Mouse (Mus musculus): Measurements from ENCODE around the gene Fcrl1. TPM values are rescaled to one million over a fixed set of nuclear protein-coding genes. Genes with fewer than 3 reads are reported as not detected.

Fcrl1 gene
- total RNA-seq, 2 experiments from 2014 or later = 0.43 TPM; not detected in 1

DNA sequence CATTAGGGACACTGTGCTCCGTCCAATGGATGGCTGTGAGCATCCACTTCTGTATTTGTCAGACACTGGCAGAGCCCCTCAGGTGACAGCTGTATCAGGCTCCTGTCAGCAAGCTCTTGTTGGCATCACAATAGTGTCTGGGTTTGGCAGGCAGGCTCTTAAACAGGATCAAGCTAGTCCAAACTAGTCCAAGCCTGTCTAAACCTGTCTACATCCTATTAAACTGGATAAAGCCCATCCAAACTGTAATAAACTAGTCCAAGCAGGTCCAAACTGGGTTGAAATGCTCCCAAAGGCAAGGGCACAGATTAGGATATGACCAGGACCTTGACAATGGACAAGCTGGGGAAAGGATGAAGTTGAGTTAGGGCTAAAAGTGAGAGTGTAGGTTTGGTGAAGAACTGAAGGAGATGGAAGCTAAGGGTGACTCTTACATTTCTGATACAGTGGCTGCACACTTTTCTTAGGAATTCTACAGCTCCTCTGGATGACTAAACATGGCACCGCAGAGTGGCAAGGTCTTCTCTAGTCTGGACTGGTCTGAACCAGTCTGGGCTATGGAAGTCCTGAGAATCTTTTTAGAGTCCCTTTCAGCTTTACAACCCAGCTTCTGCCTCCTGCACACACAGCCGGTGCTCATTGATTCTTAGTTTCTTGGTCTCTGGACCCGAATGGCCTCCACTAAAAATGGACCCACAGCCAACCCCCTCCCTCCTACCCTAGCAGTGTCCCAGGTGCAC, 33.2 kb downstream of the Fcrl1 start:
- no peak for ATAC-seq (replicated peaks; ENCODE audit: low FRiP score, poor library complexity, severe bottlenecking)

DNA sequence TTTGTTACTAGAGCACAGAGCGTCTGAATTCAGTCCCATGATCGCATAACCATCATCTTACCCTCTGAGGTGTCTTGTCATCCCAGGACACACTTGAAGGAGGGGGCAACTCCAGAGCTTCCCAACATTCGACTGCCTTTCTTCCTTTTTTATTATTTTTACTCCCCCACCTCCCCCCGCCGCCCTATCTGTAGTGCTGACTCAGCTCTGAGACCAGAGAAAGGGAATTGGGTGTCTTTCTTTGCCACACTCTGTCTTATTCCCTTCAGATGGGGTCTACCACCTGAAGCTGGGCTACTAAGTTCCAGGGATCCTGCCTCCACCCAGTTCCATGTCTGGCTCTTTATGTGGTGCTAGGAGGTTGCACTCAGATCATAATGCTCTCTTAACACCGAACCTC, 34.4 kb downstream of the Fcrl1 start:
- no peak for ATAC-seq (replicated peaks; ENCODE audit: low FRiP score, poor library complexity, severe bottlenecking)

- ATAC-seq (replicated peaks; ENCODE audit: low FRiP score, poor library complexity, severe bottlenecking) = peak; percentile 52; the same call in 1 of the 2 replicates
These were observed 35.0 kb downstream of the Fcrl1 start for GRCm38 (mm10) chr3:87411150-87411549.

DNA sequence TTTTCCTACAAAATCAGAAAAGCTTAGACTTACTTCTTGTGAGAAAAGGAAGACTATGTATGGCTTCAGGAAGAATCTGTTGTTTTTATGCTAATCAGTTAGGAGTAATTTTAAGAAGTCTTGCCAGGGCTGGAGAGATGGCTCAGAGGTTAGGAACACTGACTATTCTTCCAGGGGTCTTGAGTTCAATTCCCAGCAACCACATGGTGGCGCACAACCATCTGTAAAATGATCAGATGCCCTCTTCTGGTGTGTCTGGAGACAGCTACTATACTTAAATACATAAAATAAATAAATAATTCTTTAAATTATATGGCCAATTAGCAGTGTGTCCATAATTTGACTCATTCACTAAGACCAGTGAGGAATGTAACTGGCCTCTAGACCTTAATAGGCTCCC, 44.5 kb downstream of the Fcrl1 start:
- no peak for ATAC-seq (replicated peaks; ENCODE audit: low FRiP score, poor library complexity, severe bottlenecking)

DNA sequence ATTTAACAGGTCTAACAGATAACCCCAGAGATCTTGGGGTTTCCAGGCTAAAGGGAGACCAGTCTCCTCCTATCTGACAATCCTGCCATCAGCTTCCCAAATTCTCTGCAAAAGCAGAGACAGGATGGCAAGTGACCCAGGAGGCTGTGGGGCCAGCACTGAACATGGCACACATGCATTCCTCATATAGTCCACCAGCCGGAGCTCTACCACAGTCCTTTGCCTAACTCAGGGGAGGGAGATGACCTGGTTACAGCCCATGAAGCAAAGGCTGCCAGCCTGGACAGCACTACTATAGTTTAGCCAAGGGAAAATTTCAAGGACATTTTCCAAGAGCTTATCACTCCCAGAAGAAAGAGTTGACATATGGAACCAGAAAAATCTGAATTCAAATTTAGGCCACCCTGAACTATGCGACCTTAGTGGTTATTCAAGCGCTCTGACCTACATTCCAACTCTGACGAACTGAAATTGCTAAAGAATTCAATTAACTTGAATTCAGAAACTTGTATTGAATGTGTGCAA, 46.3 kb downstream of the Fcrl1 start:
- no peak for ATAC-seq (replicated peaks; ENCODE audit: low FRiP score, poor library complexity, severe bottlenecking)

- ATAC-seq (replicated peaks; ENCODE audit: low FRiP score, poor library complexity, severe bottlenecking) = no peak
These were observed 59.3 kb downstream of the Fcrl1 start, which contains the start of gene Fcrl5 for GRCm38 (mm10) chr3:87435479-87435878. Fcrl5 (plus strand) TSS chr3:87435773.

GRCm38 (mm10) chr3:87440586-87440985, 64.4 kb downstream of the Fcrl1 start:
- no peak for ATAC-seq (replicated peaks; ENCODE audit: low FRiP score, poor library complexity, severe bottlenecking)

GRCm38 (mm10) chr3:87443968-87444367, 67.8 kb downstream of the Fcrl1 start:
- ATAC-seq (replicated peaks; ENCODE audit: low FRiP score, poor library complexity, severe bottlenecking) = no peak

Other genes starting within 250 kb of the Fcrl1 start
- gene Kirrel, start 201.6 kb upstream of the Fcrl1 start, total RNA-seq (2015; ENCODE audit: low replicate concordance) = not detected in 2 replicates
- not detected in 2 replicates for gene Kirrel, start 201.6 kb upstream of the Fcrl1 start, total RNA-seq (2017; ENCODE audit: low replicate concordance)
- not detected in 2 replicates for gene Fcrls, start 112.6 kb upstream of the Fcrl1 start, total RNA-seq (2015; ENCODE audit: low replicate concordance)
- gene Fcrls, start 112.6 kb upstream of the Fcrl1 start, total RNA-seq (2017; ENCODE audit: low replicate concordance) = not detected in 2 replicates
- 3.5 and 8.2 TPM in 2 replicates for gene Cd5l, start 18.5 kb upstream of the Fcrl1 start, total RNA-seq (2015; ENCODE audit: low replicate concordance)
- 28.4 and 30.4 TPM in 2 replicates for gene Cd5l, start 18.5 kb upstream of the Fcrl1 start, total RNA-seq (2017; ENCODE audit: low replicate concordance)
- not detected in 2 replicates for gene Fcrl5, start 59.4 kb downstream of the Fcrl1 start, total RNA-seq (2015; ENCODE audit: low replicate concordance)
- gene Fcrl5, start 59.4 kb downstream of the Fcrl1 start, total RNA-seq (2017; ENCODE audit: low replicate concordance) = not detected in 2 replicates
- 1.3 and 2.3 TPM in 2 replicates for gene Etv3, start 149.0 kb downstream of the Fcrl1 start, total RNA-seq (2015; ENCODE audit: low replicate concordance)
- gene Etv3, start 149.0 kb downstream of the Fcrl1 start, total RNA-seq (2017; ENCODE audit: low replicate concordance) = 1.4 and 2.5 TPM in 2 replicates
- gene Arhgef11, start 241.2 kb downstream of the Fcrl1 start, total RNA-seq (2015; ENCODE audit: low replicate concordance) = 1.9 and 4.4 TPM in 2 replicates
- gene Arhgef11, start 241.2 kb downstream of the Fcrl1 start, total RNA-seq (2017; ENCODE audit: low replicate concordance) = 2.2 and 2.8 TPM in 2 replicates